Mouse (Mus musculus): ENCODE measurements around the gene Trim47. TPM values are rescaled to one million over a fixed set of nuclear protein-coding genes. Genes with fewer than 3 reads are reported as not detected.

The Trim47 gene
- total and polyA plus RNA-seq, 2 experiments from 2014 or later: 42.8 to 89.0 TPM

- Histone ChIP-seq H3K36me3 (replicated peaks; ENCODE audit: control insufficient read depth, insufficient read depth, low read length) (peaks cover 19% of the 10 kb centered on the region), H3K4me3 (ENCODE audit: low read depth, low read length) (no peak overlapping the region), H3K4me2 (ENCODE audit: low read depth, low read length) (no peak overlapping the region), H3K27ac (ENCODE audit: low read depth) (no peak overlapping the region), H3K4me1 (ENCODE audit: control insufficient read depth, insufficient read depth) (no peaks in the 10 kb centered on the region), H3K27me3 (ENCODE audit: control insufficient read depth, insufficient read depth, low read length) (no peaks in the 10 kb centered on the region), H3K9ac (replicated peaks; ENCODE audit: low read depth, low read length) (no peak overlapping the region), H3K9me3 (replicated peaks; ENCODE audit: control insufficient read depth, low read length) (no peaks in the 10 kb centered on the region)
- no peak for ATAC-seq (ENCODE audit: insufficient read depth, low read depth)
- WGBS: 50% methylated on average over 23 of the region's 23 CpGs
- no peak for TF ChIP-seq CTCF (IDR thresholded peaks at IDR 0.05; ENCODE audit: low read depth)
- no peak for TF ChIP-seq EP300 (IDR thresholded peaks at IDR 0.05; ENCODE audit: low read depth)
- no peak for DNase-seq (ENCODE audit: low spot score)
Observed at GRCm38 (mm10) chr11:116064187-116064867, 62.7 kb downstream of the Trim47 start.

GRCm38 (mm10) chr11:116063562-116063961, 63.4 kb downstream of the Trim47 start:
- H3K9ac ChIP-seq (replicated peaks; ENCODE audit: low read depth, low read length): no peak overlapping the region
- TF ChIP-seq EP300 (IDR thresholded peaks at IDR 0.05; ENCODE audit: low read depth) (no peak), CTCF (IDR thresholded peaks at IDR 0.05; ENCODE audit: low read depth) (no peak)
- no peak for ATAC-seq (ENCODE audit: insufficient read depth, low read depth)
- no peaks in the 10 kb centered on the region for H3K27me3 ChIP-seq (ENCODE audit: control insufficient read depth, insufficient read depth, low read length)
- no peak overlapping the region for H3K4me3 ChIP-seq (ENCODE audit: low read depth, low read length)
- no peaks in the 10 kb centered on the region for H3K4me1 ChIP-seq (ENCODE audit: control insufficient read depth, insufficient read depth)
- peaks cover 26% of the 10 kb centered on the region for H3K36me3 ChIP-seq (replicated peaks; ENCODE audit: control insufficient read depth, insufficient read depth, low read length)
- no peak overlapping the region for H3K4me2 ChIP-seq (ENCODE audit: low read depth, low read length)
- no peak overlapping the region for H3K27ac ChIP-seq (ENCODE audit: low read depth)
- WGBS: 54% methylated on average over 13 of the region's 13 CpGs
- no peaks in the 10 kb centered on the region for H3K9me3 ChIP-seq (replicated peaks; ENCODE audit: control insufficient read depth, low read length)
- no peak for DNase-seq (ENCODE audit: low spot score)

DNA sequence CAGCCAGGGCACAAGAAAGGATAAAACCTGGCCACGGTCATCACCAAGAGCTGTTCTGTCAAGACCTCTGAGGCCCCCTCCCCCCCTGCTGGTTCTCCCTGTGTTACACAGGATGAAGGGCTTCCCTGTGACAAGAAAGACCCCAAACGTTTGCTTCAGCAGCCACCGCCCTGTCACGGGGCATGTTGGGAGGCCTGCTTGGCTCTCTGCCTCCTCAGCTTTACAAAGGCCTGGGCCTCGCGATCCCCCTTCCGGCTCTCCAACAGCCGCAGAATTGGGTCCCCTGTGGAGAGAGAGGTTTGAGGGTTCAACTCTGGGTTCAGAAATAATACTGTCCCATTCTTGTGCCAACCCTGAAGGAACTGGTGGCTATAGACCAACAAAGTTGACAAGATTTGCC, 64.5 kb downstream of the Trim47 start:
- Histone ChIP-seq H3K27me3 (ENCODE audit: control insufficient read depth, insufficient read depth, low read length) (no peaks in the 10 kb centered on the region), H3K27ac (ENCODE audit: low read depth) (no peak overlapping the region), H3K4me3 (ENCODE audit: low read depth, low read length) (no peak overlapping the region), H3K9ac (replicated peaks; ENCODE audit: low read depth, low read length) (no peak overlapping the region), H3K4me2 (ENCODE audit: low read depth, low read length) (no peak overlapping the region), H3K9me3 (replicated peaks; ENCODE audit: control insufficient read depth, low read length) (no peaks in the 10 kb centered on the region), H3K36me3 (replicated peaks; ENCODE audit: control insufficient read depth, insufficient read depth, low read length) (peaks cover 37% of the 10 kb centered on the region), H3K4me1 (ENCODE audit: control insufficient read depth, insufficient read depth) (no peaks in the 10 kb centered on the region)
- DNase-seq (ENCODE audit: low spot score): no peak
- no peak for ATAC-seq (ENCODE audit: insufficient read depth, low read depth)
- TF ChIP-seq EP300 (IDR thresholded peaks at IDR 0.05; ENCODE audit: low read depth) (no peak), CTCF (IDR thresholded peaks at IDR 0.05; ENCODE audit: low read depth) (no peak)
- 65% methylated on average over 8 of the region's 8 CpGs for WGBS

DNA sequence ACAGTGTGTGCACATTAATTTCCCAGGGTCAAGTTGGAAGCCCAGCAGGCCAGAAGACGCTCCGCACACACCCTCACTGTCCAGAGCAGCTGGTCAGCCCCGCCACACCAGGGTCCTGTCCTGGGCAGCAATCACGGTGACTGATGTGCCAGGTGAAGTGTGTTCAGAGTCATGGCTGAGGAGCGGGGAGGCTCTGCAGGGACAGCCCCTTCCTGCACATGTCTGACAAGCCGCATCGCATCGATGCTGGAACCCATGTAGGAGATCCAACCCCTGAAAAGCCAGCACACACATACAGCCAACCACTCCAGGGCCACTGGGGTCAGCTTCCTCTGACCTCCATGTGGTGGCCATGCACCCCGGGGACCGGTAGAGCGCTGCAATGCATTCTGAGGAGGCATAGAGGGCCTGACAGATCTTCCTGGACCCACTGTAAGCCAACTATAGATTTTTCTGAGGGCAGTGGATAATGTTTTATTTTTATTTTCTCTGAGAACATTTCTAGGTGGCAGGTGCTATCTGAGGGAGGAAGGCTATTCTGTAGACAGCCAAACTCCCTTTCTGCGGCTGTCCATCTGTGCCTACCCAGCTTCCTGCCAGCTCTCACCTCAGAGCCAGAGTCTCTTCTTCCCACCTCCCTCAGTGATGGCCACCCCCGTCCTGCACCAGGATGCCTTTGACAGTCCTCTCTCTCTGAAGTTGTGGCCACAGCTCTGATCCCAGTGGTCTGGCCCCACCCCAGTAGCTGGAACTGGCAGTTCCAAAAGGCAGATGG, 65.2 kb downstream of the Trim47 start:
- TF ChIP-seq CTCF (IDR thresholded peaks at IDR 0.05; ENCODE audit: low read depth): no peak
- TF ChIP-seq EP300 (IDR thresholded peaks at IDR 0.05; ENCODE audit: low read depth): no peak
- Histone ChIP-seq H3K27ac (ENCODE audit: low read depth) (no peak overlapping the region), H3K36me3 (replicated peaks; ENCODE audit: control insufficient read depth, insufficient read depth, low read length) (peaks cover 43% of the 10 kb centered on the region), H3K4me2 (ENCODE audit: low read depth, low read length) (no peak overlapping the region), H3K9me3 (replicated peaks; ENCODE audit: control insufficient read depth, low read length) (no peaks in the 10 kb centered on the region), H3K4me1 (ENCODE audit: control insufficient read depth, insufficient read depth) (no peaks in the 10 kb centered on the region), H3K4me3 (ENCODE audit: low read depth, low read length) (no peak overlapping the region), H3K27me3 (ENCODE audit: control insufficient read depth, insufficient read depth, low read length) (no peaks in the 10 kb centered on the region), H3K9ac (replicated peaks; ENCODE audit: low read depth, low read length) (no peak overlapping the region)
- ATAC-seq (ENCODE audit: insufficient read depth, low read depth) (no peak), DNase-seq (ENCODE audit: low spot score) (no peak)
- WGBS: 84% methylated on average over 13 of the region's 13 CpGs

DNA sequence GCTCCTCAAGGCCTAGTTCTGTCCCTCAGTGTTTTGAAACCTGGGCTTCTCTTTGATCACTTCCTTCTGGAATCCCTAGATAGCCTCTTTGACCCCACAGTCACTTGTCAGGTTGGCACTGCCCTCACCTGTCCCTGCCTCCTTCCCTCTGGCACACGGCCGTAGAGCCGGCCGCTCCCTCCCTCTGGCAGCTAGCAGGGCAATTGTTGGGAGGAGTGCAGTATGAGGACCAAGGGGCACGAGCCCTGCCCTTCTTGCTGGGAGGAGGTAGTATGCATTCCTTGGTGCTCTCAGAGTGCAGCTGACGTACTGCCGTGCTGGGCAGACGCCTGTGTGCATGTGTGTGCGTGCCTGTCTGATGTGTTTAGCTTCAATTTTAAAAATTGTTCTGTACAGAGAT, 66.4 kb downstream of the Trim47 start:
- DNase-seq (ENCODE audit: low spot score): no peak
- peaks cover 56% of the 10 kb centered on the region for H3K36me3 ChIP-seq (replicated peaks; ENCODE audit: control insufficient read depth, insufficient read depth, low read length)
- H3K4me1 ChIP-seq (ENCODE audit: control insufficient read depth, insufficient read depth): no peaks in the 10 kb centered on the region
- no peak overlapping the region for H3K4me3 ChIP-seq (ENCODE audit: low read depth, low read length)
- no peak overlapping the region for H3K4me2 ChIP-seq (ENCODE audit: low read depth, low read length)
- H3K9ac ChIP-seq (replicated peaks; ENCODE audit: low read depth, low read length): no peak overlapping the region
- TF ChIP-seq CTCF (IDR thresholded peaks at IDR 0.05; ENCODE audit: low read depth): no peak
- TF ChIP-seq EP300 (IDR thresholded peaks at IDR 0.05; ENCODE audit: low read depth): no peak
- 89% methylated on average over 9 of the region's 9 CpGs for WGBS
- no peaks in the 10 kb centered on the region for H3K9me3 ChIP-seq (replicated peaks; ENCODE audit: control insufficient read depth, low read length)
- no peaks in the 10 kb centered on the region for H3K27me3 ChIP-seq (ENCODE audit: control insufficient read depth, insufficient read depth, low read length)
- no peak overlapping the region for H3K27ac ChIP-seq (ENCODE audit: low read depth)
- ATAC-seq (ENCODE audit: insufficient read depth, low read depth): no peak

Data from heart, postnatal 0 days (tissue).